Mouse (Mus musculus): Measurements from ENCODE around the gene Limch1.
A peak's percentile ranks its signal among the peaks of the same experiment; 100 is the strongest.

Gene Limch1

DNA sequence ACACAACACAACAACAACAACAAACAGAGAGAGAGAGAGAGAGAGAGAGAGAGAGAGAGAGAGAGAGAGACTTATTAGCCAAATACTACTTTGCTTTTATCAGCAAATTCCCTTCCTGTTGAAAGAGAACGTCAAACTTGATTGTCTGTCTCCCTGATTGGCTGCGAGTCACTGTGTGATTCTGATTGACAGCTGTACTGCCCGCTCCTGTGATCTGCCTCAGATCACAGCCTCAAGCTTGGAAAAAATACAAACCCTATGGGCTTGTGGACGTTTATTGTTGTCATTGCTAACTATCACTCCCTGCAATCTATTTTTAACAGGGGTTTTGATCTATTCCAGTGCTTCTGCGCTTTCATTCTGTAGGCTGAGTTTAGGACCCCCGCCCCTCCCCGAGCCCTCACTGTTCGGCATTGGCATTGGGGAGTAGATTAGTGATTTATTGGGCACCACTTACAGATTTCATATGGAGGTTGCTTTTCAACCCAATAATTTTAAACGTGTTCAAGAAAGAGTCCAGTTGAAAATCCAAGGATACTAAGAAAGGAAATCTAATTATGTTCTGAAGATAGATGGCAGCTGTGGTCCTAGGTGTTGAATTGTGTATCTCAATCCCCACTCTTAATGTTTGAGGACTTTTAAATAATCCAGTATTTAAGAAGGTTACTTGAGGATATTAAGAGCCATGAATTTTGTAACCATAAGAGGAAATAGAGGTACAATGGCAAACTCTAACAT, 39.2 kb downstream of the Limch1 start:
- DNase-seq (ENCODE audit: low read depth, low spot score): no peak

- DNase-seq (ENCODE audit: low read depth, low spot score): no peak
These were observed 40.5 kb downstream of the Limch1 start for GRCm38 (mm10) chr5:66785995-66786620.

DNA sequence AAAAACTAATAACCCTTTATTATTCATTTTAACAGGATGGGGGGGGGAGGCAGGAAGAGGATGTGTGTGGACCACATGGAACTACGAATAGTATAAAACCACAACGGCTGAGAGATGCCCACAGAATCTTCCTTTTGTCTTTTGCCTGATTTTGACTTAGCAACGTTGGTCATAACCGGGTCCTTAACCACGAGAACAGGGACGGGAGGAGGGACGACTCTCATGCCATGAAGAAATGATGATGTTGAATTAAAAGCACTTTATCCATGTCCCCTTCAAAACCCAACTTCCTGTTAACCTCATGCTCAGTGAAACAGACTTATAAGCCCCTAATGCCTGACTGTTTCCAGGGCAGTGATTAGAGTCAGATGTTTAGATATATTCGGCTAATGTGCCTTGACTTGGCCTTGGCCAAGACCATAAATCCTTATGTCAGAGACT, 41.0 kb downstream of the Limch1 start:
- no peak for DNase-seq (ENCODE audit: low read depth, low spot score)

DNA sequence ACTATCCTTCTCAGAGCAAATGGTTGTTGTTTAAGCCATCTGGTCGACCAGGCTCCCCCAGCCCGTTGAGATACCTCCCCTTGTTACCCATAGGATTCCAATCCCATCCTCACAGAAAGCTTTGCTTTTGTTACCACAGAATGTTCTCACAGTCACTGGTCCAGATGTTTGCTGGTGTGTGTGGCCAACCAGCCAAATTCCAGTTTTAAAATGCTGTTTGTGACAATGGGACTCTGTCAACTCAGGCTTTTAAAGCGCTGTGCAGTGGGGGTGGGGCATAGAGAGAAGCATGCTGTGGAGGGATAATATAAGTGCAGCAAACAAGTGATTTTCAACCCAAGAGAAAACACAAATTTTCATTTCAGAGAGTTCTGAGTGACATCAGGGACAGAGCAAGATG, 43.4 kb downstream of the Limch1 start:
- peak; percentile 80 for DNase-seq (ENCODE audit: low read depth, low spot score)

- peak; percentile 71 for DNase-seq (ENCODE audit: low read depth, low spot score)
These were observed 45.5 kb downstream of the Limch1 start for GRCm38 (mm10) chr5:66791161-66791560.

- no peak for DNase-seq (ENCODE audit: low read depth, low spot score)
These were observed 47.6 kb downstream of the Limch1 start for GRCm38 (mm10) chr5:66793251-66793650.

GRCm38 (mm10) chr5:66797326-66797725, 51.7 kb downstream of the Limch1 start:
- no peak for DNase-seq (ENCODE audit: low read depth, low spot score)

GRCm38 (mm10) chr5:66798135-66798534, 52.5 kb downstream of the Limch1 start:
- DNase-seq (ENCODE audit: low read depth, low spot score): no peak

GRCm38 (mm10) chr5:66798591-66799003, 53.0 kb downstream of the Limch1 start:
- no peak for DNase-seq (ENCODE audit: low read depth, low spot score)

GRCm38 (mm10) chr5:66800243-66800642, 54.6 kb downstream of the Limch1 start:
- no peak for DNase-seq (ENCODE audit: low read depth, low spot score)

GRCm38 (mm10) chr5:66800977-66801376, 55.4 kb downstream of the Limch1 start:
- no peak for DNase-seq (ENCODE audit: low read depth, low spot score)

DNA sequence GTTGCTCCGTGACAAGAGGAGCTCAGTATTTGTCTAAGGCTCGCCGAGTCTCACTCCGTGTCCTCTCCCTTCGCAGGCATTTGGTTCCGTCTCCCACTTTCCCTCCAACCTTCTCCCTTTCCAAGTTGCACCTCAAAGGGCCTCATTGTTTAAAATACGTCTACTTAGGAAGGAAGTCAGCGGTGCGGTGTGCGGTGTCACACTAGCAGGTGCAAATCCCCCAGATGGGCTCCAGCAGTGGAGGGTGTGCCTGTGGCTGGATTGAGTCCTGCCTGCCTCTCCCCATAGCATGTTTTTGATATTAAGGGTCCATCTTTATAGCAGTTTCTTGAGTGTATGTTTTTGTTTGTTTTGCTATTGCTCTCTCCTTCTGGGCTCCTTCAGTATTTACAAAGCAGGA, 56.6 kb downstream of the Limch1 start:
- no peak for DNase-seq (ENCODE audit: low read depth, low spot score)

- DNase-seq (ENCODE audit: low read depth, low spot score): no peak
These were observed 60.7 kb downstream of the Limch1 start for GRCm38 (mm10) chr5:66806335-66806734.

DNA sequence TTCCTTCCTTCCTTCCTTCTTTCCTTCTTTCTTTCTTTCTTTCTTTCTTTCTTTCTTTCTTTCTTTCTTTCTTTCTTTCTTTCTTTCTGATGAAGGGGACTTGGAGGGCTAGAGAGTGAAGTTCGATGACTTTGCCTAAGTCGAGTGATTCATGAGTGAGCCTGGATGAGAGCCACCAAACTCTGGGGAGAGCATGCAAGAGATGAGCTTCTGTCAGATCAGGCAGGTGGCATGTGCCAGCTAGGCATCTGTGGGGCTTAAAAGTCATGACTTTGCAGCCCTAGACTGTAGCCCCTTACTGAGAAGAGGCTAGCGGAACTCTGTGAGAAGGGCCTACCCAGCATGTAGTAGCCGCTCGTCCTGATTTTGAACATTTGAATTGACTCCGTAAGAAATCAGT, 62.1 kb downstream of the Limch1 start:
- no peak for DNase-seq (ENCODE audit: low read depth, low spot score)

GRCm38 (mm10) chr5:66809016-66809570, 63.5 kb downstream of the Limch1 start:
- DNase-seq (ENCODE audit: low read depth, low spot score): peak; percentile 50

- DNase-seq (ENCODE audit: low read depth, low spot score): no peak
These were observed 64.8 kb downstream of the Limch1 start for GRCm38 (mm10) chr5:66810396-66810795.

GRCm38 (mm10) chr5:66814674-66815073, 69.0 kb downstream of the Limch1 start:
- DNase-seq (ENCODE audit: low read depth, low spot score): no peak

DNA sequence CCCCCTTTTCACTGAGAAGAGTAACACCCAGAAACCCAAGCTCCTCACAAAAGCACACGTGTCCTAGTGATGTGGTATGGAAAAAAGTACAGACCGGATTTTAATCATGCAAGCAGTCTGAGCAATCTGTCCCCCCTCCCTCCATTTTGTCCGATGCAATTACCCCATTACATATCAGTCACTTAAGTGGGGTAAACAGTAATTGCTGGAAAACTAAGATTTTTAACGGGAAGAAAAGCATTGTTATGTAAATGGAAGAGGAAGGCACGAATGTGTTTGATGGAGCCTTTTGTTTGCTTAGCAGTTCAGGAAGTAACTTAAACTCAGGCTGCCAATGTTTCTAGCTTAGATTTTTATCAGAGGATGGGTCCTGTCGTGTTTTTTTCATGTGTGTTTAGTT, 70.2 kb downstream of the Limch1 start:
- DNase-seq (ENCODE audit: low read depth, low spot score): no peak

DNA sequence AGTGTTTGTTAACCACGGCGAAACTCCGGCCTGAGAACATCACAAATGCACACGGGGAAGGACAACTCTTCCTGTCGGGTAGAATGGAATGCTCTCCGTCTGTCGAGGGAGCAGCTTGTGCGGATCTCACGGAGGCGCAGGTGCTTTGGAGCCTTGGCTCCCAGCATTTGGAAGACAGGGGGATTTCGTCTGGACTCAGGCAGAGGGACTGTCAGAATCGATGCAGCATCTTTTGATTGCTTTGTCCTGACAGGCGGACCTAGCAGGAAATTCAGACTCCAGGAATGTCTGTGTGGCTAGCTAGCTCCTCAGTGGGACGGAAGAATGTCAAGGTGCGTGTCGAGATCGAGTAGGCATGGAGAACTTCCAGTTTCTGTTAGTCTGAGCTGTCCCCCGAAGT, 71.1 kb downstream of the Limch1 start:
- no peak for DNase-seq (ENCODE audit: low read depth, low spot score)

DNA sequence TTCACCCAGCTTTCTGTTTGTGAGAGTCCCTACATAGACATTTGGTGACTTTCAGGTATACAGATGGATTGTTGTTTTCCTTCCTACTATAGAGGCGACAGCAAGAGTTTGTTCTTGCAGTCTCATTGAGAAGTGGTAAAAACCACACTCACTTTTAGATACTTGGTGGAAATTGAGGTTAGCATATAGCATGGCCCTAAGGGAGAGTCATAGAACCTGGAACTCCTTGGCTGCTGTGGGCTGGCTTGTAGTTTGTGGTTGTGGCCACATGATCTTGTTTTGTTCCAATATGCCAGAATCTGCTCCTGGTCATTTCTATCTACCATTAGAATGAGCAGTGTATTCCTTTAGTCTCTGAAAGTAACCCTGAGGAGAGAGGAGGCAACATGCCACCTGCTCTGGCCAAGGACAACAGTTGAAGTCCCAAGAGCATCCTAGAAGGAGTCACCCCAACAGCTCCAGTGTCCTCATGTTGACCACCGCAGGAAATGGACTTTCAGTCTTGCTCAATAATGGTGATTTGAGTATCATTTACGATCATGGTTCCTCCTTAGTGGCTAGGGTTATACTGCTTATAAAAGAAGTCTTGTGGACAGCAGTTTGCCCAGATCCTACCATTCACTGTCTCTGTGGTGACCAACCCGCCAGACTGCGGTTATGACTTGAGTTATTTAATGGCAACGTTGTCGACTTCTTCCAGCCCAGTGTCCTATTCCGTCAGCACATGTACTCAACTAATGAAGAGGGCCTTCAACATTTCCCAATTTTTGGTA, 71.7 kb downstream of the Limch1 start:
- no peak for DNase-seq (ENCODE audit: low read depth, low spot score)

DNA sequence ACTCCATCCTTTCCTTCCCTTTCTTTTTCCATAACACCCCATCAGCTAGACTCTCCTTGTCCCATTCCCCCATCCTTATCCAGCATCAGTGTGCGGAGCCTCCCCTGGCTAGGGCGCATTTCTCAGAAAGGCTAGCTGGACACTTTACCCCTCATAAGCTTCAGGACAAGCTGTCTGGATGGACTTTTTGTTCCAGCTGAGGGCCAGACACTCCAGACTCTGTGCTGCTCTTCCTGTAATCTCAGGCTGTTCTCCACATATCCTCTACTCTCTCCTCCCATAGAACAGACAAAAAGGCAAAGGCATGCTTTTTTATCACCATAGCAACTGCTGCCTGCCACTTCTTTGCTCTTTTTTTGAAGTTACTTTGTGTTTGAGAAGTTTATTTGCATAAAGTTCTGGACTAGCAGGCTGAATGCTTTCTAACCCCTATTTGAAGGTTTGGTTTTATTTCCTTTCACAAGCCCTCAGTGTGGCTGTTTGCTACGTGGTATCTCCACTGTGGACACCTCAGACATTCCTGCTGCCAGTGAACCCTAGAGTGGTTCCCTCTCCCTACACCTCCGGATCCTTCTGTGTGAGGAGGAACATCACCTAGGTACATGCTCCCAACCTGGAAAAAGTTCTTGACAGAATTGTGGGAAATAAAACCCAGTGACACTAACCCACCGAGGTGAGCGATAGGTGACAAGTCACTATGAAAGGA, 77.0 kb downstream of the Limch1 start:
- peak; percentile 42 for DNase-seq (ENCODE audit: low read depth, low spot score)

DNA sequence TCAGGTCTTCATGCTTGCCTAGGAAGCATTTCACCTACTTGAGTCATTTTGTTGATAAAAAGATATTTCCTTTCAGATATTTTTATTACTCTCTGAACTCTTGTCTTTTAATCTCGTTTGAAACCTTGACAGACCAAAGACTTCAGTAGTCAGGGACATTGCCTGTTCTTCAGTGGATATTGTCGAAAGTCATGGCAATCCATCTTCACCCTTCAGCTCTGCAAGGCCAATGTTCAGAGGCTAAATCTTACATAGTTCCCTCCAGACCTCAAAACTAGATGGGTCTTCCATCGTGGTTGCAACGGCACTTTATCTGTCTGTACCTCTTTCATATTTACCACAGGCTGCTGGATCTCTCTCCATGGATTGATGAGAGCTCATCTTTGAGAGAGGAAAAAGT, 80.0 kb downstream of the Limch1 start:
- no peak for DNase-seq (ENCODE audit: low read depth, low spot score)
